Mouse (Mus musculus) kidney, postnatal 4 days (tissue): ENCODE measurements at regions not wholly inside any gene's neighbourhood (a gene's known extent, or its start where the extent isn't known, plus 50 kb on each side); places are given as distances from the start of the nearest gene placed in this dataset.
A peak's percentile ranks its signal among the peaks of the same experiment; 100 is the strongest.
"Not testable (repeated sequence)": the region's sequence is repeated elsewhere in the genome, so short reads cannot be mapped to it uniquely, and the experiment has no call there.

Source experiments
- DNase-seq, 2 experiments: peaks; one replicate each; pipeline ENCODE4 v3.0.0; 2021; ENCODE audit warnings: mixed read lengths in 2 of 2

DNA sequence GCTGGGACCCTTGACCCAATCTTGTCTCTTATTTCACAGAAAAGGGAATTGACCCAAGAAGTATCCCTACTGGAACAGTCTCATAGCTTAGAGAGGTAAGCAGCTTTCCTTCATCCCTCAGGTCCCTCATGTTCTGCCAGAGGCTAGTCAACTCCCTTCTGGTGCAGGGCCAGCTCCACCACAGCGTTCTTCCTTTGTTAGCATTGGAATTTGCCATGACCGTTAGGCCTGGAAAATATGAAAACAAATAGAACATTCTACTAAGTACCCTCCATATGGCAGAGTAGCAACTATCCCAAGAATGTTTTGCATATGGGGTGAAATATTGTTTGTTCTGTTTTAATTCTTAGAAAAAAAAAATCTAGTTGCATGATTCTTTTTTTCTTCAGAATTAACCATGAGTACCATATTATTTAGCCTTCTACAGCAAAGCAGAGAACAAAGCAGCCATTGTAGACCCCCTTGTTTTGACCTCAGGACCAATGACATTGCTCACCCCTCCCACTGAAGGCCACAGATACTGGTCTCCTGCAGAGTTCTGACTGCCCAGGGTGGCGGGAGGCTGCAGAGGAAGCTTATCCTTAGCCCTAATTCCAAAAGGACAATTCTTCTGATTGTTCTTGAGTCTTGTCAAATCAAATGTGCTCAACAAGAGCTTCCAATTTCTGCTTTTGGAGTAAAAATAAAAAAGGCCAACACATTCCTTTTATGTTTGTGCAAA lies 78.1 kb upstream of the Ehbp1 start:
- DNase-seq: no peak

DNA sequence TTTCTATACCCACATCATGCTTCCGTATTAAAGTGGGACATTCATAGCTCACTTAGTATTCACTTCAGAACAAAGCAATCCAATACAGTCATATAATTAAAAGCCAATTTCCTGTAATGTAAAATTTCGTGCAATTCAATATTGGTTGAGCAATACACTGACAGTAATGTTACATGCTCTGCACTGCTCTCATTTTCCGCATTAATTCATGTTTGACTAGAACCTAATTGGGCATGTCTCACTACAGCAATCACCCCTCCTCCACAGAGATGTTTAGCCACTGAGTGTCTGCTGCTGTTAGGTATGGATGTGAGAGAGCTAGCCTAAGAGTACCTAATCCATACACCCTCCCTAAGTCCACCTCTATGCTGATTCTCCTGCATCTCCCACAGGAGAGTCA lies 79.7 kb upstream of the Ehbp1 start:
- no peak for DNase-seq

DNA sequence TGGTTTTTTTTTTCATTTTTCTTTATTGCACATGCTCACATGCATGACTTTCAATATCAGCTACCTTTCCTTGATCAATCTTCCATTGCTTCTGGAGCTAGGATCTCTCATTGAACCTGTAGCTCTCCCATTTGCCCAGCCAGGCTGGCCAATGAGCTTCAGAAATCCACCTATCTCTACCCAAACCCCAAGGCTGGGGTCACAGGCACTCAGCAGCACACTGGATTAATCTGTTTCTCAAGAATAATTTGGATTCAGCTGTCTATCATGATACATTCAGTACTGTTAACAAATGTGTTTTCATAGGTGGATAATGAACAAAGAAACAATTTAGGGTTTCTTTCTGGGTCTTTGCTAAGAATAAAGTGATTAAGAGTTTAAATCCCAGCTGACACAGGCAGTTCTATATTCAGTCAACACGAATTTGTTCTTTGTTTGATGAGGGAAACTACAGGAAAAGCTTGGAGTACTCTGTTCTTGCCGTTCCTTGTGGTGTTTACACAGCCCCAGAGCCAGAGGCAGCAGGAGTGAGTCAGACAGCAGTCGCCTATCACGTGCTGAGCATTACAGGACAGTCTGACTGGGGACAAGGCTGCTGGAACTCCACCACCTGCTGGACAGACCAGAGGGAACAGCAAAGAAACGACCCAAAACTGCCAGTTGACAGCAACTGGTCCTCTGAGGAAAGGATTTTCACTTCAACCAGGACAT lies 74.6 kb upstream of the Tmem17 start:
- DNase-seq: peak; percentile 62 to 79

DNA sequence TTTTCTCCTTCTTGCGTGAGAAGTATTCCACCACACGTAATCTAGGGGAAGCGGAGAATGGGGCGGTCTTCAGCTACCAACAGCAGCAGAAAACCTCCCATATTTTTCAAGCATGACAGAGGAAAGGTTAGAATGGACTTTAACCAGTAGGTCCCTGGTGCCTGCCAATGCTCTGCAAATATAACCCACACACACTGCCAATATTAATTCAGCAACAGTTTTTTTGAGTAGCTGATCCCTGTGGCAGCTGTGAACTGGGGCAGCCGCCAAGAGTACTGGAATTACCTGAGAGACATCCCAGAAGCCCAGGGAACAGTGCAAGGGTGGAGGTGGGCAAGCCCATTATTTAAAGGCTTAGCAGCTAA lies 74.1 kb upstream of the Tmem17 start:
- peak in 1 of 2 experiments; percentile 7 for DNase-seq

DNA sequence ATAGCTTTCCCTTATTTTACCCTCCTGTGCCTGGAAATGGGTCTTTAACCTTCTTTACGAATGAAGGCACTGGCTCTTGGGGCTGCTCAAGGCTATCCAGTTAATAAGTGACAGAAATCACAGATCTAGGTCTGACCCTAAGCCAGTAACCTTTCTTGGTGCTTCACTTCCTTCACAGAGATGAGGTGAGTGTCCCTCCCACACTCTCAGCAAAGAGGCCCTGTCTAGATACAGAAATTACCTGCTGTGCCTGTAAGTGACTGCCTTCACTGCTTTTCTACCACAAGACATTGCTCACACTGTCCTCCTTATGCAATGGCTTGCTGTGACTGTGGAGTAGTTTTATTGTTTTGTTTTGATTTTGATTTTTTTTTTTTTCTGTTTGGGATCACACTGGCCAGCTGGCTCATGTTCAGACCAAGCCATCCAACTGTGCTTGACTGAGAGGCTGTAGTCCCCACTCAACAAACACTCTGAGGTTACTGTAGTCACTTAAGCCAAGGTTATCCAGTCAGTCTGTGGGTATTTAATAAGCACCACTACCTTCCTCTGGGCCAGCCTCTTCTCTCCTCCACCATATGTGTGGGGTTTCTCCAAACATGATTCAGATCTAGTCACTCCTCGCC lies 73.3 kb upstream of the Tmem17 start:
- DNase-seq: peak; percentile 27 to 35

DNA sequence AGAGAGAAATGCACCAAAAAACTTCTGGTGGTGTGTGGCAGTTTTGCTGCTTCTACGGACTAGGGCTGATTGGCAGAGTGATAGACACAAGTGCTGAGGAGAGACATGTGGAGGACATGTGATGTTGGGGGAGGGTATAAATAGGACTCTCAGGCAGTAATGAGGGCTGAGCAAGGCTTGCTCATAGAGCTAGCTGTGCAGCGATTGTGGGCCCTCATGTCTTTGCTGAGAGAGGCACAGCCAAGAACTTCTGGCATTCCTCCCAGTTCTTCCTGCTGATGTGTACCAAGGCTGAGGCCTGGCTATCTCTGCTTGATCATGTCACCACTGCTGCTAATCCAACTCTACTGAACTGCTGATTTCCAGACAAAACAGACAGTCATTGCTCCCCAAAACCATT lies 71.4 kb upstream of the Tmem17 start:
- DNase-seq: no peak

DNA sequence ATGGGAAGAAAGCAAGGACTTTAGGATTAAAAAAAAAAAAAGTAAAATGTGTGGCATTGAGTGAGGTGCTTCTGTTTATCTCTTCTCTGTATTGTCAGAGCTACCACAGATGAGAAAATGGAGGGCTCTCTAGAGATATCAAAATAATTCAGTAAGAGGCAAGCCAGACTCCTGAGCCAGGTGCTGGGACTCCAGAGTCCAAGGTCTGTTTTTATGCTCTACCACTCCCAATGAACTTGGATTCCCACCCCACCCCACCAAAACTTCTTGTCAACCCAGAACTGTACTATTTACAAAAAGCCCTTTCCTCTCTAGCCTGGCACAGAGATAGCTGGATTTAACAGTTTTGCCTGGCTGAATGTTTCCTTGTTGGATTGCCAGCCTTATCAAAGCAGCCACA lies 58.7 kb upstream of the Tmem17 start:
- DNase-seq: no peak

DNA sequence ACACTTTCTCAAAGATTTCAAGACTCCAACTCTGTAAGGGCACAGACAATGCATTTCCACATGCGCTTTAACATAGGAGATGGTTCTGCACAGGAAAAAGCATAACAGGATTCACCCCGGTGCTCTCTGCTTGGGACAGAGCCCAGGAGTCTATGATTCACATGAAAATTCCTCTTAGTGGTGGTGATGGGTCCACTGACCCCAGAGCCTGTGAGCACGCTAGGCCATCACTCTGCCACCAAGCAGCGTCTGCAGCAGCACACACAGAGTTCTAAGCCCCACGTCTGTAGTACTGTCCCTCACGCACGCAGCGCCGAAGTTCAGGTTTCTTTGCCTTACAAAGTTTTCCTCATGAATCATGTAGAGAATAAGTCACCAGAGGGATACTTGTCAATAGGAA lies 55.6 kb upstream of the Tmem17 start:
- no peak for DNase-seq

DNA sequence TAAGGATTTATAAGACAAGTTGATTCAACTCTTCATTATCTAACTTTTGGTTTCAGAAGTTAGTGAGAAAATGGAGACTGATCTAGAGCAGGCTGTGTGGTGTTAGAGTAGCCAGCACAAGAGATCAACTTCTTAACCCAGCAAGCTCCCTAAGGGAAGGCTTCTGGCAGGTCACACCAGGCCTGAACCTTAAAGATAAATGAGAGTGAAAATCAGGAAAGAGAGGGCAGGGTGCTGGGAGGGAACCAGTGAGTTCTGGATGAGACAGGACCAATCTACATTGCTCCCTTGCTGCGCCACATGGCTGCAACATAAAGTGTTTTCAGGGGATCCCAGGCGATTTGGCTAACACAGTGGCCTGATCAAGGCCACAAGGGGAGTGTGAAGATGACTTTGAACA lies 54.7 kb upstream of the Tmem17 start:
- DNase-seq: no peak

DNA sequence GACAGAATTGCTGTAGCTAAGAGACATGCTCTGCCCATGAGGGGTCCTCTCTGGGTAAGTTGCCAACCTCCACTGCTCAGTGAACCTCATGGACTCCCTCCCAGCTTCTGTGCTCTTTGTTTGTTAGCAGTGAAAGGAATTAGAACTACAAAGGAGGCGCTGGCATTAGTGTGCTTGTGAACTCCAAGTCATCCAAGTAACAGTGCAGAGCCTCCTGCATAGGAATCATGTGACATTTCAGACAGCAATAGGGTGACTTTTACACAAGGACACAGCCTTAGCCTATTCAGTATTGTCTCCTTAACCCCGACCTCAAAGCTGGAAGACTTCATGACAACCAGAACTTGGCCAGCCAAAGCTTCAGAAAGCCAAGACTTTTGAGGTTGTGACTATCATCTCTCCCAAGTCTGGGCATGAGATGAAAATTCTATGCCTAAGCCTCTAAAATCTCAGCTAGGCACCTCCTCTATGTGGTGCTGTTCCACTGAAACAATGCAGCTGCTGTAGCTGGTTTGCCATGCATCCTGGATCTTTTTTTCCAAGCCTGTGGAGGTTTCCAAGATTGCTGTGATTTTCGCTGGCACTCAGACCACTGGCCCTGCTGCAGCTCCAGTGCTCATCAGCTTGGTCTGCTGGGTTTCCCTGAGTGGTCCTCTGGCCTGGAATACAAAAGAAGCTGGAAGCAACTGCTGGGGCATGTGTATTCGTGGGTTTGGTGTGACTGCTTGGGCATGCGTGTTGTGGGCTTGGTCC lies 52.8 kb upstream of the Tmem17 start:
- DNase-seq: no peak

DNA sequence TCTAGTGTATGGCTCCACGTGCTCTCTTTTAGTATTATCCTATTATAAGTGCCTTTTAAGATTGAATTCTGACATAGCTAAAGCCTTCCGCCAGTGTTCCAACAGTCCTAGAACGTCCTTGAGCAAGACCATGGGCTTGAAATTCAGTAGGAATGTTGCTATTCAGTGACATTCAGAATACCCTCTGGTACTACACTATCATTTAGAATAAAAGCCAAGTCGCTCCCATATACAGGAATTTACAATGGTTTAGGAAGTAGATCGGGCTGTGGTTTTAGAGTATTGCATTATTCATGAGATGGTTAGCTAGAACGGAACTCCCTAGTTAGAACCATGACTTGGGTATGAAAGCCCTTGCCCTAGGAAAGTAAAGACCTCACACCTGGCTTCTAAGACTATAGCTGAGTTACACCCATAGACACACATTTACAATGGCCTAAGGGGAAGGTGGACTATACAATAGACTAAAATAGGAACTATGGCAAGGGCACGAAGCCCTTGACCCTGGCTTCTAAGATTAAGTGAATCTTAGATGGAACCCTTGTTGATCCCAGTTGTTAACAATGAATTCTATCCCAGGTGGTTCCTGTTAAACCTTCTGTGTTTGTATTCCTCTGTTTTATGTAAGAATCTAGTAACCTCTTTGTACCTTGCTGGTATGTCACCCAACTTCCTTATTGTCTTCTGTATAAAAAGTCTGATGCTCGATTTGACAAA lies 50.7 kb upstream of the Tmem17 start:
- DNase-seq: not testable (repeated sequence)
